Comparison of ENCODE assay signal across 12 mouse cellular contexts in the genomic region with DNA sequence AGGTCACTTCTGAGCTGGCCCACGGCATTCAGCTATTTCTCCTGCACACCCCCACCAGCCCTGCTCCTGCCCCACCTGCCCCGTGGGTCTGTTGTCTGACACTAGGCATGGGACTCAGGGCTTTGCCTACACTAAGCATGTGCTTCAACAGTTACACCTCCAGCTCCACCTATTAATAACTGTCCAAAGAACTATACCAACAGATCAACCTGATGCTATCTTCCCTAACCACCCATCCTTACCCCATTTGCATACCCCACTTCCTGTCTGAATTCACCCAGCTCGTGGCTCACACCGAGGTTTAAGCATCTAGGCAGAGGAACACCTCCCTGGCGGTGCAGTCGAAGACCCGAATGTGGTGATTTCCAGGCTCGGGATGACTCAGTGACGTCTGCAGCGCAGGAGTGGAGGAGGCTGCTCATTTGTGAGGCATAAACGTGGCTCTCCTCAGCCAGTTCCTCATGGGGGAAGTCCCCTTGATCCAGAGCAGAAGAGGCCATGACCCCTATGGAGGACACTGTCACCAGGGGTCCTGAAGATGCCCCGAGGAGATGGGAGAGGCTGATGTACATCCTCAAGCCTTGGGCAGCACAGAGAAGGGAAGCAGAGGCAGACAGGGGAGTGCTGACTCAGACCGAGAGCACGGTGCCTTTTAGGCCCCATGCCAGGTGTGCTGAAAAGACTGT. TPM values are rescaled to one million over a fixed set of nuclear protein-coding genes. Genes with fewer than 3 reads are reported as not detected.
A peak's percentile ranks its signal among the peaks of the same experiment; 100 is the strongest.
DNase-seq lines count a peak whose midpoint lies in the region; ATAC-seq and TF ChIP-seq lines count a peak whose summit lies in the region.
"Had no signal": no experiment of that assay in that cellular context is flagged by ENCODE, and none has a peak within 500 bp of the region (broad histone marks: within the 10 kb centered on the region; RNA-seq: fewer than 3 reads in every experiment).

No protein-coding gene starts in this region.

- TF ChIP-seq POLR2A in heart, adult 2 months (IDR thresholded peaks at IDR 0.05; ENCODE audit: insufficient read depth, low read depth, low read length), result no peak
- TF ChIP-seq POLR2A in embryonic fibroblast, embryonic 13.5 days (IDR thresholded peaks at IDR 0.05; ENCODE audit: low read depth, low read length), result no peak

- no peaks in the 10 kb centered on the region for H3K9me3 ChIP-seq in midbrain, embryonic 15.5 days
- H3K9me3 ChIP-seq: embryonic facial prominence, embryonic 13.5 days; hindbrain, embryonic 13.5 days had no signal

- no peak overlapping the region for H3K9ac ChIP-seq in heart, adult 2 months (ENCODE audit: low read depth, low read length)
- H3K9ac ChIP-seq in midbrain, embryonic 15.5 days, result no peak overlapping the region
- H3K9ac ChIP-seq: embryonic facial prominence, embryonic 13.5 days; hindbrain, embryonic 13.5 days; liver, embryonic 14.5 days had no signal

- no peak for TF ChIP-seq EP300 in heart, adult 2 months (IDR thresholded peaks at IDR 0.05; ENCODE audit: insufficient read depth, low read depth, low read length)

- H3K4me1 ChIP-seq in heart, adult 2 months (ENCODE audit: control insufficient read depth, insufficient read depth, low read length), result no peaks in the 10 kb centered on the region
- peaks cover 9% of the 10 kb centered on the region for H3K4me1 ChIP-seq in embryonic fibroblast, embryonic 13.5 days (ENCODE audit: control insufficient read depth, insufficient read depth, low read length)
- H3K4me1 ChIP-seq in midbrain, embryonic 15.5 days, result no peaks in the 10 kb centered on the region
- H3K4me1 ChIP-seq: embryonic facial prominence, embryonic 13.5 days; hindbrain, embryonic 13.5 days had no signal

- no peaks in the 10 kb centered on the region for H3K36me3 ChIP-seq in heart, adult 2 months (ENCODE audit: control insufficient read depth, insufficient read depth, low read length)
- peaks cover 2% of the 10 kb centered on the region; the same call in 1 of the 2 replicates for H3K36me3 ChIP-seq in midbrain, embryonic 15.5 days (replicated peaks)

- no peak overlapping the region for H3K4me3 ChIP-seq in heart, adult 2 months
- no peak overlapping the region for H3K4me3 ChIP-seq in embryonic fibroblast, embryonic 13.5 days (ENCODE audit: insufficient read depth, low read length)
- H3K4me3 ChIP-seq in midbrain, embryonic 15.5 days, result no peak overlapping the region
- H3K4me3 ChIP-seq: embryonic facial prominence, embryonic 13.5 days; hindbrain, embryonic 13.5 days had no signal

- no peak overlapping the region for H3K27ac ChIP-seq in heart, adult 2 months
- H3K27ac ChIP-seq in embryonic fibroblast, embryonic 13.5 days (ENCODE audit: insufficient read depth, low read length), result 0 out of 2 replicates have a peak overlapping the region, but pooled peaks have one; percentile 4
- H3K27ac ChIP-seq in midbrain, embryonic 15.5 days, result no peak overlapping the region
- H3K27ac ChIP-seq: embryonic facial prominence, embryonic 13.5 days; hindbrain, embryonic 13.5 days; liver, embryonic 14.5 days had no signal

- peak; percentile 89 for ATAC-seq in CD4-positive, CD25-positive, alpha-beta regulatory T cell, adult 4 months
- no peak for ATAC-seq in midbrain, embryonic 15.5 days (replicated peaks)
- ATAC-seq: Patski had no signal

- WGBS in heart, adult 2 months, result 40% methylated on average over 14 of the region's 14 CpGs
- WGBS in midbrain, embryonic 15.5 days, result 61% methylated on average over 14 of the region's 14 CpGs

- TF ChIP-seq CTCF in heart, adult 2 months (IDR thresholded peaks at IDR 0.05), result 0 out of 2 replicates have a peak, but pooled peaks have one; percentile 6
- no peak for TF ChIP-seq CTCF in embryonic fibroblast, embryonic 13.5 days (IDR thresholded peaks at IDR 0.05; ENCODE audit: borderline replicate concordance, insufficient read depth, low read length)

- H3K79me2 ChIP-seq in heart, adult 2 months (replicated peaks; ENCODE audit: control insufficient read depth, insufficient read depth, low read length), result no peaks in the 10 kb centered on the region

- intact Hi-C loops in heart, adult 2 months (cut with DNase I), result no loop called here

- H3K27me3 ChIP-seq in heart, adult 2 months (ENCODE audit: control insufficient read depth, insufficient read depth, low read length), result no peaks in the 10 kb centered on the region
- no peaks in the 10 kb centered on the region for H3K27me3 ChIP-seq in midbrain, embryonic 15.5 days (replicated peaks)
- H3K27me3 ChIP-seq: embryonic facial prominence, embryonic 13.5 days; hindbrain, embryonic 13.5 days; Patski had no signal

- no peak overlapping the region for H3K4me2 ChIP-seq in midbrain, embryonic 15.5 days
- H3K4me2 ChIP-seq: embryonic facial prominence, embryonic 13.5 days; hindbrain, embryonic 13.5 days had no signal

- peak in 1 of 2 experiments; percentile 46 for DNase-seq in heart, adult 2 months
- DNase-seq in heart, postnatal 4 days, result no peak
- DNase-seq in spleen, adult 18-20 months, result peak; percentile 62 to 70
- DNase-seq in adipocyte (ENCODE audit: low spot score), result no peak
- DNase-seq in adrenal gland, postnatal 14 days, result no peak

RNA-seq across cellular contexts. Expression of a gene that starts 13.0 kb away (rescaled TPM):
- 10 to 100 TPM; 32.9 to 40.7 TPM for total RNA-seq in heart, adult 2 months (2021)
- 97.1 and 106 TPM in 2 replicates for polyA plus RNA-seq in heart, adult 2 months (2012; rRNA removed)
- 10 to 100 TPM; 27.6 to 30.7 TPM for total RNA-seq in heart, postnatal 4 days (2021)
- 10 to 100 TPM; 93.6 to 98.8 TPM for polyA plus RNA-seq in CD4-positive, CD25-positive, alpha-beta regulatory T cell, adult 4 months (2017; shearing (Covaris generic))
- polyA plus RNA-seq in embryonic fibroblast, embryonic 13.5 days (2011; ENCODE audit: insufficient read length, low read depth, missing spikeins), result 13.6 and 14.0 TPM in 2 replicates
- total RNA-seq in adrenal gland, postnatal 14 days (2021), result 181 and 188 TPM in 2 replicates
- polyA plus RNA-seq in midbrain, embryonic 15.5 days (2015; fragmentation: Nextera tagmentation; extraction: Ambion mirVana), result 43.5 and 44.5 TPM in 2 replicates

RNA-seq across cellular contexts. Expression of a gene that starts 28.4 kb away (rescaled TPM):
- 10 to 100 TPM; 51.3 to 54.7 TPM for total RNA-seq in heart, adult 2 months (2021)
- 94.0 and 123 TPM in 2 replicates for polyA plus RNA-seq in heart, adult 2 months (2012; rRNA removed)
- total RNA-seq in heart, postnatal 4 days (2021), result 10 to 100 TPM; 34.0 to 40.6 TPM
- 100 to 1,000 TPM; 208 to 251 TPM for polyA plus RNA-seq in CD4-positive, CD25-positive, alpha-beta regulatory T cell, adult 4 months (2017; shearing (Covaris generic))
- polyA plus RNA-seq in embryonic fibroblast, embryonic 13.5 days (2011; ENCODE audit: insufficient read length, low read depth, missing spikeins), result 22.3 and 26.6 TPM in 2 replicates
- total RNA-seq in adrenal gland, postnatal 14 days (2021), result 98.2 and 112 TPM in 2 replicates
- 11.2 and 12.9 TPM in 2 replicates for polyA plus RNA-seq in midbrain, embryonic 15.5 days (2015; fragmentation: Nextera tagmentation; extraction: Ambion mirVana)

RNA-seq across cellular contexts. Expression of a gene that starts 37.3 kb away (rescaled TPM):
- total RNA-seq in heart, adult 2 months (2021), result 10 to 100 TPM; 16.5 to 20.3 TPM
- polyA plus RNA-seq in heart, adult 2 months (2012; rRNA removed), result 15.4 and 17.1 TPM in 2 replicates
- 10 to 100 TPM; 18.3 to 20.8 TPM for total RNA-seq in heart, postnatal 4 days (2021)
- 10 to 100 TPM; 35.0 to 43.9 TPM for polyA plus RNA-seq in CD4-positive, CD25-positive, alpha-beta regulatory T cell, adult 4 months (2017; shearing (Covaris generic))
- polyA plus RNA-seq in embryonic fibroblast, embryonic 13.5 days (2011; ENCODE audit: insufficient read length, low read depth, missing spikeins), result 17.0 and 30.3 TPM in 2 replicates
- total RNA-seq in adrenal gland, postnatal 14 days (2021), result 19.5 and 23.8 TPM in 2 replicates
- 37.5 and 38.1 TPM in 2 replicates for polyA plus RNA-seq in midbrain, embryonic 15.5 days (2015; fragmentation: Nextera tagmentation; extraction: Ambion mirVana)

RNA-seq across cellular contexts. Expression of a gene that starts 37.4 kb away (rescaled TPM):
- total RNA-seq in heart, adult 2 months (2021), result 10 to 100 TPM; 74.6 to 80.1 TPM
- 33.9 and 40.2 TPM in 2 replicates for polyA plus RNA-seq in heart, adult 2 months (2012; rRNA removed)
- total RNA-seq in heart, postnatal 4 days (2021), result 10 to 100 TPM; 71.2 to 72.8 TPM
- polyA plus RNA-seq in CD4-positive, CD25-positive, alpha-beta regulatory T cell, adult 4 months (2017; shearing (Covaris generic)), result 10 to 100 TPM; 26.9 to 31.1 TPM
- polyA plus RNA-seq in embryonic fibroblast, embryonic 13.5 days (2011; ENCODE audit: insufficient read length, low read depth, missing spikeins), result 31.0 and 36.5 TPM in 2 replicates
- total RNA-seq in adrenal gland, postnatal 14 days (2021), result 81.0 and 87.7 TPM in 2 replicates
- 70.0 and 74.3 TPM in 2 replicates for polyA plus RNA-seq in midbrain, embryonic 15.5 days (2015; fragmentation: Nextera tagmentation; extraction: Ambion mirVana)

Comparison
In these comparisons a context has a peak if more than half of its experiments do, and no peak if none do; other contexts are left out.
1. DNase-seq: peak in spleen, adult 18-20 months (2 of 2); none in heart, postnatal 4 days (single experiment), adipocyte (single experiment) and adrenal gland, postnatal 14 days (single experiment).